Mouse (Mus musculus): ENCODE results near the gene Slc26a3. TPM values are rescaled to one million over a fixed set of nuclear protein-coding genes. Genes with fewer than 3 reads are reported as not detected.

Slc26a3 gene
- polyA plus RNA-seq (2012; ENCODE audit: insufficient read depth, insufficient read length, missing spikeins): not detected in 2 replicates

DNA sequence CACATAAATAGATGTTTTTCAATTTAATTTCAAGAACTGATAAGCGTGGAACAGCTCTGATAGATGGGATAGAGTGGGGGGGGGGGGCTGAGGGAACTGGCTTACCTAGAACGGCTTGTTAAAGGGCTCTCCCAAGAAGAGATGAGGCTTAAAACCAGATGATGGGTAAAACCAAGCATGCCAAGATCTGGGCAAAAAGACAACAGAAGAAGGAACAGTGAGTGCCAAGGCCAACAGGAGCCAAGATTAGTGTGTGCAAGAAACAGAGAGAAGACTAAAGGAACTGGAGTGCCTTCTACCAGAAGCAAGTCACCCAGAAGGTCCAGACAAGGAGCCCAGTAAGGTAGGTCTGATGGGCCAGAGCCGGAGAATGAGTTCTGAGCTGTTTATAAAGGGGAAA, at the start of gene Slc26a3:
TSS of gene Slc26a3 (plus strand) at position 301 of the 400 bp plus-strand sequence.
- no peak within 1 kb of the TSS for H3K4me3 ChIP-seq (ENCODE audit: insufficient read depth, low read depth, low read length)
- no peaks in the 10 kb centered on the region for H3K4me1 ChIP-seq (ENCODE audit: control insufficient read depth, insufficient read depth, insufficient read length, low read length)
- no peak within 1 kb of the TSS; the same call in 1 of the 2 replicates for H3K27ac ChIP-seq (replicated peaks; ENCODE audit: low read depth, low read length)

DNA sequence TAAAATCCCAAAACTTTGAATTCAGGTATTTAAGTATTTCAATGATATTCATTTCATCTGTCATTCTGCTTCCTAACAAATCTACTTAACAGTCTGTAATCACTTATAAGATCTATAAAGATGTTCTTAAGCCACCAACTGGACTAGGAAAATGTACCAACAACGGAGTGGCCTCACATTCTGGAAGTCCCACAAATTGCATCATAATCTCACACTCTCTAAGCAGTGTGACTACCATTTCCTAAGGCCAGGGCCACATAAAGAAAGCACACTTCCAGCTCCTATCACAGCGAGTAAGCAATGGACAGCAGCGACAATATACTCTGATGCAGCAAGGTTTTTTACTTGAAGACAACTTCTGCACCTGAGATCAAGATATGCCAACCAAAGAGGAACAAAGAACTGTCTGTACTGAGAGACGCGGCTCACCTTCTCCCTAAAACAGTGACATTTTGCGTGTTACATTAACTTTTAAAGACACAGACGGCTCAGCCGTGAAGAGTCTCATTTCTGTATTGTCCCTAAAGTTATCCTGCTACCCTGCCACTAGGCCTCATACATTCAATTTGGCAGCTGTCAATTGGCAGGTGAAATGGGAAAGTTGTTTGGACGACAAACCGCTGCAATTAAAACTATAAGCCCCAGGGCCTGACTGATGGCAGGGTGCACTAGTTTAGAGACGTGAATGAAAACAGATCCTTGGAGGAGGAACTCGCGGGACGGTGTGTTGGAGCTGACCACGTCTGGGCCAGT, 40.3 kb upstream of the Slc26a3 start:
- peaks cover 2% of the 10 kb centered on the region; the same call in 1 of the 2 replicates for H3K4me1 ChIP-seq (ENCODE audit: control insufficient read depth, insufficient read depth, insufficient read length, low read length)
- peak overlapping the region; percentile 94 for H3K4me3 ChIP-seq (ENCODE audit: insufficient read depth, low read depth, low read length)

DNA sequence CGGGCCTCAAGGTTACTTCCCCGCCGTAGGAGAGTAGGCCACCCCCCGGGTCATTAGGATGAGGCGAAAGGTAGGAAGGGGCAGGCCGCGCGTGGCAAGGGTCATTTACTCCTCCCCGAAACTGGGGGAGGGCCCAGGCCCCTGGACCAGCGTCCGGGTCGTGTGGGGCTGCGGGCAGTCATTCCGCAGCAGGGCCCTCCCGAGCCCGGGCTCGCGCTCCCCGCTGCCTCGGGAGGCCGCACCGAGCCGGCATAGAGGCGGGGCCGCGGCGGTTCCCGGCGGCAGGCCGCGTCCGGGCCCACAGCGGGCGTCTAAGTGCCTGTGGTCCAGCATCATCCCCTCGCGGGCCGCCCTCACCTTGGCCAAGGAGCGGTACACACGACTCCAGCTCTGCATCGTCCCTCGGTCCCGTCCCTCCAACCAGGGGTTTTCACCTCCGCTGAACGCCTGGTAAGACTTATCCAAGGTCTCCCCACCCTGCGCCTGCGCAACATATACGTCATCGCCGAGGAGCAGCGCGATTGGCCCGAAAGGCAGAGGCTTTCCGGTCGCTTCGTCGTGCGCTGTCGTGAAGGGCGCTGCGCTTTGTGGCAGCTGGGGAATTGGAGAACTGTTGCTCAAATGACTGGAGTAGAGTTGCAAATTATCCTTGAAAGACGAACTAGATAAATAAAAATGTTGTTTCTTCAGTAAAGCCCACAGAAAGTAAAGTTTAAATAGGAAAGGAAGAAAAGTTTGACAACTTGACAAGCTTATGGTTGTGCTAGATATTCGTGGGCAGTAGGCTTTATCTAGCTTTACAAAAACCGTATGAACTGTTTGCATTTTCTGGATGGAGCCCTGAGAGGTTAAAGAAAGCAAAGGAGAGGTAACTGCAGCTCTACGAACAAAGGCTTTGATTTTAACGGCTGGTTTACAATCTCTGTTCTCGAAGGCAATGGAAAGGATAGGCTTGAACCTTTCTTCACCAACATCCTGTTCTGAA, 39.4 kb upstream of the Slc26a3 start, which contains the start of gene Dld:
TSS of gene Dld (minus strand) at position 510 of the 985 bp plus-strand sequence.
- H3K4me3 ChIP-seq (ENCODE audit: insufficient read depth, low read depth, low read length): peak within 1 kb of the TSS; percentile 94
- peaks cover 2% of the 10 kb centered on the region; the same call in 1 of the 2 replicates for H3K4me1 ChIP-seq (ENCODE audit: control insufficient read depth, insufficient read depth, insufficient read length, low read length)
- H3K27ac ChIP-seq (replicated peaks; ENCODE audit: low read depth, low read length): peak within 1 kb of the TSS; percentile 90

More for the DNA sequence above, 40.3 kb upstream of the Slc26a3 start:
- peak overlapping the region; percentile 90 for H3K27ac ChIP-seq (replicated peaks; ENCODE audit: low read depth, low read length)

DNA sequence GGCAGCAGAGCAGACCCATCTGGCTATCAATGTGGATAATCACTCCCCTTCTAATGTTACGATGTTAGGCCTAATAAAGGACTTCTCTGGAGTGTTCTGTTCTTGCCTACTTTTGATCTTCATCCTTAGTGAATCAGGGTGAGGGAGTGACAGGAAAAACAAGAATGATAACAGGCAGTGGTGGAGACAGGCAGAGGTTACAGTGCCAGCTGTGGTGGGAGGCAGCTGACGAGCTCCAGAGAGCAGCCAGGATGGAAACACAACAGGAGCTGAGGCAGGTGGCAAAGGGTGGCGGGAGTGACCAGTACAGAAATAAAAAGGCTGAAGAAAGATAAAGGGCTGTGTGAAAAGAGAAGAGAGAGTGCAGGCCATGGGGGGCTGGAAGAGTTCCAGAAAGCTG, 24.2 kb upstream of the Slc26a3 start:
- H3K4me3 ChIP-seq (ENCODE audit: insufficient read depth, low read depth, low read length): no peak overlapping the region
- no peak overlapping the region for H3K27ac ChIP-seq (replicated peaks; ENCODE audit: low read depth, low read length)
- no peaks in the 10 kb centered on the region for H3K4me1 ChIP-seq (ENCODE audit: control insufficient read depth, insufficient read depth, insufficient read length, low read length)

DNA sequence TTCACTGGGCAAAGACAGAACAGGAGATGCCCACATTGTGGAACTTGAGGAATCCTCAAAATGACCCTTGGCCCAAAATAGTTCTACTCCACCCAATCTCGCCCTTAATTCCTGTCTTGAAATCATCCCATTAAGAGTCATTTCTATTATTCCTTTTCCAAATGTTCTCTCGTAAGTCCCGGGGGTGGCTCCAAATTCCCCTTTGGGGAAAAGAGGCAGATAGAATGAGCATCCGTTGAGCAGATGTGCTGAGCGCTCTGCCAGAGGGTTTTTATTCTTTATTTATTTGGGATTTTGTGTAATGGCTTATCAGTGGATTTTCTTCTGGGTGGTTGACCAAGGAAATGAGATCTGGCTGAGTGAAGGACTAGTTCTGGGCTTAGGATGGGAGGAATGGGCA, 22.9 kb upstream of the Slc26a3 start:
- Histone ChIP-seq H3K4me1 (ENCODE audit: control insufficient read depth, insufficient read depth, insufficient read length, low read length) (no peaks in the 10 kb centered on the region), H3K4me3 (ENCODE audit: insufficient read depth, low read depth, low read length) (no peak overlapping the region), H3K27ac (replicated peaks; ENCODE audit: low read depth, low read length) (no peak overlapping the region)

DNA sequence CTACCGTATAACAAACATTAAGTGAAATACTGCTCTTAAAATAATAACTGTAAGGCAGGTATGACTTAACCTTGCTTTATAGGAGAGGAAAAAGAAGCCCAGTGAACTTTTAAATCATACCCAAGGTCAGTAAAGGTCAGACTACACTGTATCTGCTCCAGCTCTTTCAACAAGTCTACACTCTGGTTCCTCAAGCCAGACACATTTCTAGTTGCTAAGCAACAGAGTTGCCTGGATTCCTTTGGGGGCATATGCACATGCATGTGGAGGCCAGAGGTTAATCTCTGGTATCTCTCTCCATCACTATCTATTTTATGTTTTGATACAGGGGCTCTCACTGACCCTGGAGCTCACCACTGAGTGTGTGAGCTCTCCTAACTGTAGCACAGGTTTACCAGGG, 21.6 kb upstream of the Slc26a3 start:
- no peaks in the 10 kb centered on the region for H3K4me1 ChIP-seq (ENCODE audit: control insufficient read depth, insufficient read depth, insufficient read length, low read length)
- H3K27ac ChIP-seq (replicated peaks; ENCODE audit: low read depth, low read length): no peak overlapping the region
- no peak overlapping the region for H3K4me3 ChIP-seq (ENCODE audit: insufficient read depth, low read depth, low read length)

DNA sequence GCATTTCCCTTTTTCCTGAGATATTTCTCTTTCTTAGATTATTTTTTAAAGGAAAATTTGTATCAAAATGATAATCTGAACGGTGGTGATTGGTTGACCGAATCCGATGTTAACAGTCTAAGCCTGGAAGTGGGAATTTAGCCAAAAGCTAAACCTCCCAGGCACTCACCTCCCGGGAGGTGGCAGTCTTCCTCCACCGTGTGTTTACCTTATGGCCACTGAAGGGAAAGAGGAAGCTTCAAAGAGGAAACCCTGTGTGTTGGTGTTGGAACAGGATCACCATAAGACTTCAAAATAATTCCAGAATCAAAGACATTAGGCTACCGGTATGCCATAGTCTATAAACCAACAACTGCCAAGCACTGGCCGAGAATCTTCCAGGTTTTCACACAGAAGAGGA, 21.0 kb upstream of the Slc26a3 start:
- no peaks in the 10 kb centered on the region for H3K4me1 ChIP-seq (ENCODE audit: control insufficient read depth, insufficient read depth, insufficient read length, low read length)
- H3K27ac ChIP-seq (replicated peaks; ENCODE audit: low read depth, low read length): no peak overlapping the region
- no peak overlapping the region for H3K4me3 ChIP-seq (ENCODE audit: insufficient read depth, low read depth, low read length)

DNA sequence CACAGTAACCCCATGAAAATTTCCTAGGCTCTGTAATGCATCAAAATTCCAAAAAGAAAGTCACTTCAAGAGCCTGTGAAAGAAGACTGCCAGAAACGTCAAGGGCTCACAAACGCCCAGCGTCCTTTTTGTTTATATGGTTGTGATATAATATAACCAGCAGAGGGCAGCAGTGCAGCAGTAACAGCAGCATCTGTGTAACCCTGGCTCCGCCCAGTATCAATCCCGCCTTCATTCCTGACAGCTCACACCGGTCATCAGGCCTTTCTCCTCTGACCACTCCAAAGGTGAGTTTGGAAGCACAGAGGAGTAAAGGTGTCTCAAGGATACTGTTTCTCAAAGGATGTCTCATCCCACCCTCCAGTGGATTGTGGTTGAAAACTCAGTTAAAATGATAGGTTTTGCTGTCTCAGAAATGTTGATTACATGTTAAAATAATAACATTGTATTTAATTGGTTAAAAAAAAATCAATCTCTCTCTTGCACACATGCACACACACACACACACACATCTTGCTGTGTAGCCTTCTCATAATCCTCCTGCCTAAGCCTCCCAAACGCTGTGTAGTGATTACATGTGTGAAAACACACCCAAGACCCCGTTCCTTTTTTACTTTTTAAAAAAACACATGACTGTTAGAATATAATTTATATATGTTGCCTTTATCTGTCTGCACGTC, 15.9 kb upstream of the Slc26a3 start:
- no peak overlapping the region for H3K27ac ChIP-seq (replicated peaks; ENCODE audit: low read depth, low read length)
- no peak overlapping the region for H3K4me3 ChIP-seq (ENCODE audit: insufficient read depth, low read depth, low read length)
- H3K4me1 ChIP-seq (ENCODE audit: control insufficient read depth, insufficient read depth, insufficient read length, low read length): no peaks in the 10 kb centered on the region

DNA sequence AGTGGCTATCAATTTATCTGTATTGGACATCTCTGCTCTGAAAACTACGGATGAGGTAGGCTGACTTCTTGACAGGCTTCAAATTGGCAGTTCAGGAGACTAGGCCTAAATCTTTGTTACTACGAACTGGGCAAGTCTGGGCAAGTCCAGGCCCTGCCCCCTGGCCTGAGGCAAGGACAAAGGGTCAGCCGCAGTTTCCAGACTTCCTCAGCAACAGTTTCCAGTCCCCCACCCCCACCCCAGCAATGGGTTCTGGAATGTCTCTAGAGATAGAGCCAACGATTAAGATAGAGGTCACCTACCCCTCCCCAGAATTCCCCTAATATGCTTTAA, 15.4 kb upstream of the Slc26a3 start:
- no peak overlapping the region for H3K4me3 ChIP-seq (ENCODE audit: insufficient read depth, low read depth, low read length)
- no peaks in the 10 kb centered on the region for H3K4me1 ChIP-seq (ENCODE audit: control insufficient read depth, insufficient read depth, insufficient read length, low read length)
- no peak overlapping the region for H3K27ac ChIP-seq (replicated peaks; ENCODE audit: low read depth, low read length)

DNA sequence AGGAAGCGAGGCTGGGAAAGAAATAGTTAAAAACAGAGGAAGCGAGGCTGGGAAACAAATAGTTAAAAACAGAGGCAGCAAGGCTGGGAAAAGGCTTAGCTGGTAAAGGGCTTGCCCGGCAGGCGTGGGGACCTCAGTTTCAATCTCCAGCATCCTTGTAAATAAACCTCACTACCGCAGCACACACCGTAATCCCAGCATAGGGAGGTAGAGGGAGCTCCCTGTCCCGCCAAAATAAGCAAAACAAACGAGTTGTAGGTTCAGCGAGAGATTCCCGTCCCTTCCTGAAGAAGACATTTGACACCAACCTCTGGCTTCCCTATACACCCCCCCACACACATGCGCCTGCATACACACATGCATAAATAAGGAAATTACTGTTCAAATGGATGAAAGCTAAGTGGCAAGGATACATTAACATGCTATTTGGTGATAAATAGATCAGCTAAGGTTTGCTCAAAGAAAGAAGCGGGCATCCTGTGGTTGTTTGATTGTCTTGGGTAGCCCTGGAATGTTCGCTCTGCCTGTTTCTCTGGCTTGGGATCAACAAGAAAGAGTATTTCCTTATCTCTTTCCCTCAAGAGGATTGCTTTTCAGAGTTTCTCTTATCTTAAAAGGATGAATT, 14.2 kb upstream of the Slc26a3 start:
- H3K4me1 ChIP-seq (ENCODE audit: control insufficient read depth, insufficient read depth, insufficient read length, low read length): no peaks in the 10 kb centered on the region
- H3K27ac ChIP-seq (replicated peaks; ENCODE audit: low read depth, low read length): no peak overlapping the region
- no peak overlapping the region for H3K4me3 ChIP-seq (ENCODE audit: insufficient read depth, low read depth, low read length)

DNA sequence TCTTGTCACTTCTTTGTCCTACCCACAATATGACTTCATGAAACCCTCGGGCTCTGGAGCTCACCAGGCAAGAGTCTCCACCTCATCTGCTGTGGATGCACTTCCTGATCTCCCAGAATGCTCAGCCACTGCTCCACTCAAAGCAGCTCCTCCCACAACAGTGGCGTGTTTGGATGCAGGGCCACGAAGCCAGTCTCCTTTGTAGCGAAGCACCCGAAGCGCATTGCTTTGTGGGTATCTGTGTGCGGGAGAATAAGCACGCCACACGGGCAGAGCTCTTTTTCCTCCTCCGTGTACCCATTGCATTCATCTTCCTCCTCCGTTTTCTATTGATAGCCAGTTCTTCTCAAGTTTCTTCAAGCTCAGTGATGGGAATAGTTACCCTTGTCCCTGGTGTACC, 13.4 kb upstream of the Slc26a3 start:
- H3K27ac ChIP-seq (replicated peaks; ENCODE audit: low read depth, low read length): no peak overlapping the region
- no peaks in the 10 kb centered on the region for H3K4me1 ChIP-seq (ENCODE audit: control insufficient read depth, insufficient read depth, insufficient read length, low read length)
- H3K4me3 ChIP-seq (ENCODE audit: insufficient read depth, low read depth, low read length): no peak overlapping the region

DNA sequence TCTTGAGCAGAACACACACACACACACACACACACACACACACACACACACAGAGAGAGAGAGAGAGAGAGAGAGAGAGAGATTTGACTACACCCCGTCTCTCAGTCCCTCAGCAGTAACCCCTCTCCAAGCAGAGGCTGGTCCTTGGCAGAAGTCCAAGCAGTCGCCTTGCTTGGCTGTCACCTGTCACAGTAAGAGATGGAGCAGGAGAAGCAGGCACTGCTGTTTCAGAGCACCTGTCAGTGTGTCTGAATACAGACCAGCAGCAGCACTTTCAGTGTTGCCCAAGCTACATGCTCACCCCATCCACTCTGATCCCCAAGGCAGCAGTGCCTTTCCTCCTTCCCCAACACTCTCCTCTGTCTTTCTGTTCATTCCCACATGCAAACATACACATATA, 9.8 kb upstream of the Slc26a3 start:
- no peak overlapping the region for H3K4me3 ChIP-seq (ENCODE audit: insufficient read depth, low read depth, low read length)
- no peak overlapping the region for H3K27ac ChIP-seq (replicated peaks; ENCODE audit: low read depth, low read length)
- no peaks in the 10 kb centered on the region for H3K4me1 ChIP-seq (ENCODE audit: control insufficient read depth, insufficient read depth, insufficient read length, low read length)

DNA sequence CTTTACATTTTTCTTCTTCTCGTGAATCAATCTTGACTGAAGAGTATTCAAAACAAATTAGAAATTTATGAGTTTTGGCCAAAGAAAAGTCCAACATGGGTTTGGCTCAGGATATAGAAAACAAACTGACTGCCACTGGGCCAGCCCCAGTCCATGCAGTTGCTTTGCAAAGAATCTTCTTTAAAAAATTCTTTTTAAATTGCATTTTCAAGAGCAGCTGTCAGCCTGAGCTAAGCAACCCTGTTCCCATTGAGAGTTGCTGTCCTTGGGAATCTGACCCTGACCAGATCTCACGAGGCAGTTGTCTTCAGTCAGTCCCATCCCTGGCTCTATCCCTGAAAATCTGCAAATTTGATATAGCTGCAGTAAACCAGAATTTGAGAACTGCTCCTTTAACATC, 8.2 kb upstream of the Slc26a3 start:
- H3K4me3 ChIP-seq (ENCODE audit: insufficient read depth, low read depth, low read length): no peak overlapping the region
- no peaks in the 10 kb centered on the region for H3K4me1 ChIP-seq (ENCODE audit: control insufficient read depth, insufficient read depth, insufficient read length, low read length)
- no peak overlapping the region for H3K27ac ChIP-seq (replicated peaks; ENCODE audit: low read depth, low read length)

DNA sequence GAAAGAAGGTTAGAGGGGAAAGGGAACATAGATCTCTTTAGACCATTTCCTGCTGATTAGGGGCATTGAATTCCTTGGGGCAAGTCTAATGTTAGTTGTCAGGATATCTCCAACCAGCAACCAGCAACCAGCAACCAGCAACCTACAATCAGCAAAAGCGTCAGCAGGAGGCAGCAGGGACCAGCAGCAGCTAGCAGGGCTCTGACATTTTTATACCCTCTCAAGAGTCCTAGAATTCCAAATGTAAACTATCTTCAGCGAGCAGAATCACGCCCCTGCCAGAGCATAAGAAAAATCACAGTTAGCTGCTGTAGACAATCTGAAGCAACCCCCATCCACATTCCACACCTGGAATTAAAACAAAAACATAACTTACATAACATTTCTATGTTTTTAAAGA, 3.4 kb upstream of the Slc26a3 start:
- no peak overlapping the region for H3K27ac ChIP-seq (replicated peaks; ENCODE audit: low read depth, low read length)
- no peak overlapping the region for H3K4me3 ChIP-seq (ENCODE audit: insufficient read depth, low read depth, low read length)

DNA sequence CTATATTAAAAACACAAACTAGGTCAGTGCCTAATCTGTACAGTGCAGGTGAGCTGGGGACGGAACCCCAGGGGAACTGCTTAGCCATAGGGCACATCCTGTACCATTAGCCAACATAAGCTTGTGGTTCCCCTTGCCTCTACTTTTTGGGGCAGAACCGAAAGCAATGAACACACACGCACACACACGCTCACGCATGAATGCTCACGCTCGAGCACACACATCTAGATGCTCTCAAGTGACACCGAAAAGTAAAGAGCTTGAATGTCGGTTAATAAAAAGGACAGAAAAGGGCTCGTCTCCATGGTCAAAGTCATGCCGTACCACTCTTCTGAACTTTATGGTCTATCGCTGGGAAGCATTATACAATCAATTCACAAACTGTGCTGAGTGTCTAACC, 1.0 kb downstream of the Slc26a3 start:
- Histone ChIP-seq H3K4me3 (ENCODE audit: insufficient read depth, low read depth, low read length) (no peak overlapping the region), H3K4me1 (ENCODE audit: control insufficient read depth, insufficient read depth, insufficient read length, low read length) (no peaks in the 10 kb centered on the region), H3K27ac (replicated peaks; ENCODE audit: low read depth, low read length) (no peak overlapping the region)

More for the DNA sequence above, 3.4 kb upstream of the Slc26a3 start:
- H3K4me1 ChIP-seq (ENCODE audit: control insufficient read depth, insufficient read depth, insufficient read length, low read length): no peaks in the 10 kb centered on the region
